Comparison of ENCODE assay signal across 9 mouse cellular contexts in genomic region chr17:30910866-30911731, GRCm38 (mm10). TPM values are rescaled to one million over a fixed set of nuclear protein-coding genes. Genes with fewer than 3 reads are reported as not detected.
DNase-seq lines count a peak whose midpoint lies in the region; ATAC-seq and TF ChIP-seq lines count a peak whose summit lies in the region.
"Had no signal": no experiment of that assay in that cellular context is flagged by ENCODE, and none has a peak within 500 bp of the region (broad histone marks: within the 10 kb centered on the region; RNA-seq: fewer than 3 reads in every experiment).

No protein-coding gene starts in this region.

- peak; percentile 70 for DNase-seq in 3T3-L1 (ENCODE audit: low read depth, low spot score)
- peak; percentile 41 for DNase-seq in Muller cell, postnatal 12 days (ENCODE audit: inconsistent ontology term)
- no peak for DNase-seq in frontal cortex, postnatal 14 days (ENCODE audit: low spot score in 2 of 2)
- no peak for DNase-seq in thymus, postnatal 14 days
- DNase-seq: gastrocnemius, postnatal 36 days; kidney, adult 11 months had no signal

- no peaks in the 10 kb centered on the region for H3K9me3 ChIP-seq in intestine, embryonic 15.5 days
- H3K9me3 ChIP-seq in intestine, postnatal 0 days (ENCODE audit: control insufficient read depth): no peaks in the 10 kb centered on the region
- no peaks in the 10 kb centered on the region for H3K9me3 ChIP-seq in intestine, embryonic 16.5 days (ENCODE audit: control insufficient read depth, low read length)

- H3K4me1 ChIP-seq in intestine, embryonic 15.5 days (replicated peaks): peaks cover 9% of the 10 kb centered on the region
- peaks cover 4% of the 10 kb centered on the region; the same call in 1 of the 2 replicates for H3K4me1 ChIP-seq in intestine, postnatal 0 days (replicated peaks; ENCODE audit: control insufficient read depth, insufficient read depth, low read length)
- H3K4me1 ChIP-seq in intestine, embryonic 16.5 days (ENCODE audit: control insufficient read depth, insufficient read depth, low read length): peaks cover 9% of the 10 kb centered on the region; the same call in 1 of the 2 replicates

- no peak overlapping the region for H3K27ac ChIP-seq in intestine, embryonic 15.5 days
- H3K27ac ChIP-seq in intestine, postnatal 0 days (ENCODE audit: low read depth, low read length): no peak overlapping the region
- no peak overlapping the region for H3K27ac ChIP-seq in intestine, embryonic 16.5 days (ENCODE audit: low read length)

- no peak for TF ChIP-seq CTCF in intestine, postnatal 0 days (IDR thresholded peaks at IDR 0.05; ENCODE audit: low read depth)

- no peak overlapping the region for H3K9ac ChIP-seq in intestine, embryonic 15.5 days
- no peak overlapping the region for H3K9ac ChIP-seq in intestine, postnatal 0 days (ENCODE audit: low read depth, low read length)
- no peak overlapping the region for H3K9ac ChIP-seq in intestine, embryonic 16.5 days (ENCODE audit: low read depth, low read length)

- H3K27me3 ChIP-seq in intestine, embryonic 15.5 days (replicated peaks): peaks cover 5% of the 10 kb centered on the region; the same call in 1 of the 2 replicates
- peaks cover 12% of the 10 kb centered on the region; the same call in 1 of the 2 replicates for H3K27me3 ChIP-seq in intestine, postnatal 0 days (replicated peaks; ENCODE audit: control insufficient read depth, insufficient read depth, low read length)
- H3K27me3 ChIP-seq in intestine, embryonic 16.5 days (replicated peaks; ENCODE audit: control insufficient read depth, insufficient read depth, low read length): peaks cover 2% of the 10 kb centered on the region

- H3K36me3 ChIP-seq in intestine, embryonic 15.5 days: no peaks in the 10 kb centered on the region
- no peaks in the 10 kb centered on the region for H3K36me3 ChIP-seq in intestine, postnatal 0 days (ENCODE audit: control insufficient read depth, insufficient read depth)
- no peaks in the 10 kb centered on the region for H3K36me3 ChIP-seq in intestine, embryonic 16.5 days (ENCODE audit: control insufficient read depth, insufficient read depth, low read length)

- no peak overlapping the region for H3K4me2 ChIP-seq in intestine, embryonic 15.5 days (replicated peaks)
- no peak overlapping the region for H3K4me2 ChIP-seq in intestine, postnatal 0 days (replicated peaks; ENCODE audit: low read depth)
- no peak overlapping the region for H3K4me2 ChIP-seq in intestine, embryonic 16.5 days (ENCODE audit: low read depth, low read length)

- 43% methylated on average over 27 of the region's 27 CpGs for WGBS in intestine, embryonic 15.5 days
- WGBS in intestine, postnatal 0 days: 36% methylated on average over 27 of the region's 27 CpGs
- WGBS in intestine, embryonic 16.5 days: 40% methylated on average over 27 of the region's 27 CpGs

- ATAC-seq in intestine, embryonic 15.5 days: peak; percentile 39; the same call in 1 of the 2 replicates
- ATAC-seq in intestine, postnatal 0 days: no peak
- ATAC-seq in intestine, embryonic 16.5 days: 0 out of 2 replicates have a peak, but pooled peaks have one; percentile 26

- H3K4me3 ChIP-seq in intestine, embryonic 15.5 days (replicated peaks): no peak overlapping the region
- H3K4me3 ChIP-seq in intestine, postnatal 0 days (ENCODE audit: low read depth, low read length): no peak overlapping the region
- H3K4me3 ChIP-seq in intestine, embryonic 16.5 days (ENCODE audit: low read length): no peak overlapping the region

RNA-seq across cellular contexts. Expression of gene Glp1r, which starts 9.5 kb away (rescaled TPM):
- 0.32 and 0.44 TPM in 2 replicates for polyA plus RNA-seq in intestine, embryonic 15.5 days (2015; fragmentation: Nextera tagmentation; extraction: Ambion mirVana)
- 0.63 and 0.88 TPM in 2 replicates for polyA plus RNA-seq in intestine, postnatal 0 days (2015; fragmentation: Nextera tagmentation; extraction: Ambion mirVana)
- polyA plus RNA-seq in intestine, embryonic 16.5 days (2015; fragmentation: Nextera tagmentation; extraction: Ambion mirVana): 0.34 and 0.54 TPM in 2 replicates

RNA-seq across cellular contexts. Expression of gene Umodl1, which starts 43.3 kb away (rescaled TPM):
- polyA plus RNA-seq in intestine, embryonic 15.5 days (2015; fragmentation: Nextera tagmentation; extraction: Ambion mirVana): 0.06 TPM in 1 of 2 replicates, not detected in the other
- 0.04 TPM in 1 of 2 replicates, not detected in the other for polyA plus RNA-seq in intestine, postnatal 0 days (2015; fragmentation: Nextera tagmentation; extraction: Ambion mirVana)
- polyA plus RNA-seq in intestine, embryonic 16.5 days (2015; fragmentation: Nextera tagmentation; extraction: Ambion mirVana): not detected in 2 replicates

Comparison
In these comparisons a context has a peak if more than half of its experiments do, and no peak if none do; other contexts are left out.
1. DNase-seq: peak in 3T3-L1 (single experiment) and Muller cell, postnatal 12 days (single experiment); none in frontal cortex, postnatal 14 days (0 of 2) and thymus, postnatal 14 days (single experiment).